Mouse (Mus musculus): Measurements from ENCODE around the gene Mvb12a.

- TF ChIP-seq CTCF (IDR thresholded peaks at IDR 0.05; ENCODE audit: extremely low read depth, insufficient read depth, low read length) (no peak), POLR2A (IDR thresholded peaks at IDR 0.05; ENCODE audit: extremely low read depth, insufficient read depth, low read length) (no peak)
Measured at GRCm38 (mm10) chr8:71558958-71559690, 16.4 kb downstream of the Mvb12a start.
